Mouse (Mus musculus) urinary bladder, postnatal 25 days (tissue): ENCODE data around the gene Prrt4.

ENCODE experiments used
- DNase-seq: peaks from one replicate; pipeline ENCODE4 v3.0.0; 2022; ENCODE audit warnings: low spot score

Gene Prrt4

GRCm38 (mm10) chr6:29147407-29148010 is 31.9 kb downstream of the Prrt4 start:
- no peak for DNase-seq

- DNase-seq, result no peak
Observed at GRCm38 (mm10) chr6:29146641-29147040, 32.7 kb downstream of the Prrt4 start.

- DNase-seq, result no peak
Observed at GRCm38 (mm10) chr6:29145456-29146307, 33.7 kb downstream of the Prrt4 start.

GRCm38 (mm10) chr6:29144971-29145370 is 34.4 kb downstream of the Prrt4 start:
- DNase-seq, result no peak

- peak; percentile 55 for DNase-seq
Observed at GRCm38 (mm10) chr6:29143608-29144007, 35.8 kb downstream of the Prrt4 start.

GRCm38 (mm10) chr6:29137441-29137840 is 41.9 kb downstream of the Prrt4 start:
- no peak for DNase-seq

- no peak for DNase-seq
Observed at GRCm38 (mm10) chr6:29133100-29133499, 46.3 kb downstream of the Prrt4 start.

- DNase-seq, result no peak
Observed at GRCm38 (mm10) chr6:29126878-29127426, 52.4 kb downstream of the Prrt4 start.

GRCm38 (mm10) chr6:29119990-29120389 is 59.4 kb downstream of the Prrt4 start:
- DNase-seq, result no peak
